Mouse (Mus musculus) stomach, postnatal 0 days (tissue): Measurements from ENCODE around the gene Cd200r1.

Experiments
- CTCF ChIP-seq: IDR thresholded peaks from 2 replicates; pipeline ENCODE4 v1.5.1; 2016; ENCODE audit warnings: antibody characterized with exemption, low read depth, mild to moderate bottlenecking, moderate library complexity
- EP300 ChIP-seq: optimal IDR thresholded peaks from 2 replicates; pipeline ENCODE3; 2016; ENCODE audit warnings: antibody characterized with exemption

GRCm38 (mm10) chr16:44779494-44779893 is 14.0 kb downstream of the Cd200r1 start:
- TF ChIP-seq CTCF (no peak), EP300 (no peak)
